Mouse (Mus musculus): ENCODE data around the gene Rfx7.

DNA sequence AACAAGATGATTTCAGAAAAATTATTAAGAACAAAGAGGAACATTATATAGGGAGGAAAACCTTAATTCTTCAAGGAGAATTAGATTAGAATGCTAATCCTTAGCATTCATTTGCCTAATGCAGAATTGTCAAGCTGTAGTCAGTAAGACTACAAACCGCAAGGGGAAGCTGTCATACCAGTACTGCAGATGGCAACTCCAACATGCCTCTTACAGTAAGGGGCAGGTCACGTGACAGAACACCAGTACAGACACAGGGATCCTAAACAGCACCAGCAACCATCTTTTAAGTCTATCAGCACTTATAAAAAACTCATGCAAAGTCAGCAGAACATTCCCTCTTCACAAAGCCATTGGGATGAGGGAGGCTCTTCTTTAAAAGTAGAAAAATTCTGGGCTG, 38.6 kb upstream of the Rfx7 start:
- 0 out of 2 replicates have a peak, but pooled peaks have one; percentile 11 for TF ChIP-seq CTCF (IDR thresholded peaks at IDR 0.05; ENCODE audit: control insufficient read depth, insufficient read depth, low read length)
- no peak for TF ChIP-seq POLR2A (IDR thresholded peaks at IDR 0.05; ENCODE audit: borderline replicate concordance, control insufficient read depth, low read depth, low read length)
